Mouse (Mus musculus) adrenal gland, postnatal 4 days (tissue): ENCODE data around the gene Slc25a42. TPM values are rescaled to one million over a fixed set of nuclear protein-coding genes. Genes with fewer than 3 reads are reported as not detected.

Source experiments
- DNase-seq, 2 experiments: peaks; one replicate each; pipeline ENCODE4 v3.0.0; 2021 to 2022; ENCODE audit warnings: low spot score in 2 of 2, mixed read lengths in 2 of 2
- long read RNA-seq, 2 experiments: library from polyadenylated mRNA; stranded (forward); transcript quantifications; one replicate each; pipeline ENCODE4 v2.0.0; 2021
- total RNA-seq, 2 experiments: library from RNA; stranded (reverse); gene quantifications; 2 replicates each; pipeline ENCODE4 v1.2.3; 2021

The Slc25a42 gene
- total RNA-seq: 10 to 100 TPM; 27.8 to 39.2 TPM
- long read RNA-seq, experiment 1, partial matches to known transcripts: 4 of 9 reads
- long read RNA-seq, experiment 1, other reads (novel, unspliced or antisense): 3 of 9 reads
- long read RNA-seq, experiment 2, transcript Slc25a42-202 (8 exons, 3,196 nt): major isoform, 6 of 12 reads
- long read RNA-seq, experiment 2, partial matches to known transcripts: 3 of 12 reads
- long read RNA-seq, experiment 2, other reads (novel, unspliced or antisense): 2 of 12 reads

DNA sequence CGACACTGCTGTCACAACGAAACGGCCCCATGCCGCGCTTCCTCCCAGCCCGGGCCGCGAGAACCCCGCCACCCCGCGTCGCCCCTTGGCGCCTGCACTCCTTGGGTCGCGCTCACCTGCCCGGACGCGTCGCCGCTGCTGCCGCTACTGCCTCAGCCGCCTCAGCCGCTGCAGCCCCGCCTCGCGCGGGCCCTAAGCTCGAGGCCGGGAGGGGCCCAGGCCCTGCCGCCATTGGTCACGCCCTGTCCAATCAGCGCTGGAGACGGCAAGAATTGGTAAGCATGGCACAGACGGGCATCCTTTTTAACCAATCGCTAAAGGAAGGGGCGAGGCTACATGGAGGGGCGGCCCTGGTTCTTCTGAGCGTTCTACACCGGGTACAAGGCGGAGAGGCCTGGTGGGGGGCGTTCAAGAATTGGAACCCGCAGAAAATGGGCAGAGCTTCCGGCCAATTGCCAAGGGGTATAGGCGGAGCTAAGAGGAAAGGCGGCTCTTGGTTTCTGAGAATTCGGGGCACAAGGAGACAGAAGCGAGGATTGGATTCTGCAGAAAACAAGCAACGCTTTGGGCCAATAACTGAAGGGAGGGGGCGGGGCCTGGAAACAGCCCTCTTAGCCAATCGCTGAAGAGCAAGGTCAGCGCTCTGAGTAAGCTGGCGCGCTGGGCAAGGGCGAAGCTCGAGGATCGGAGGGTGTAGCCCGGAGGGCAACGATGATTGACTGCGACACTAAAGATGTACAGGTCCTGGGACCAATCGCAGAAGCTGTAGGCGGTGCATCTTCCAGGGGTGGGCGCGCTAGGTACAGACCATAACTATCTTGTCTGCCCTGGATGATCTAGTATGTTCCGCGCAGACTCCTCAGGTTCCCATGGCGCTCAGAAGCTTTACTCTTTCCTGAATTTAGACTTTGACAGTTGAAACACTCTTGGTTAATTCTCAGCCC lies at the start of gene Slc25a42:
Gene Slc25a42 (minus strand): TSS at position 194 of the 944 bp plus-strand sequence.
- DNase-seq: peak; percentile 80 to 94

DNA sequence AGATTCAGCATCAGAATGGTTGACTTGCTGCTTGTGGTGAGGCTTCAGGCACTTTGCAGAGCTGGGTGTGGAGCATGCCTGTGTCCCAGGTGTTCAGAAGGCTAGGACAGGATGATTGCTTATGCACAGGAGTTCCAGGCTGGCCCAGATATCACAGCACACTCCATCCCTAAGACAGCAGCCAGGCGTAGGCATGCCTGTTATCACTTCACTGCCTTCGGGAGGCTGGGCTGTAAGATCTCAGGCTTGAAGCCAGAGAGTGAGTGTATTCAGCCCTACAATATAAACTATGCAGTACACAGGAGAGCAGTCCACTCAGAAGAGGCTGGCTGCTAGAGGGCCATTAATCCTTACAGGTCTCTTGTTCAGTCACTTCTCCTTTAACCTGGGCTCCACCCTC lies 46.9 kb upstream of the Slc25a42 start:
- DNase-seq: no peak

DNA sequence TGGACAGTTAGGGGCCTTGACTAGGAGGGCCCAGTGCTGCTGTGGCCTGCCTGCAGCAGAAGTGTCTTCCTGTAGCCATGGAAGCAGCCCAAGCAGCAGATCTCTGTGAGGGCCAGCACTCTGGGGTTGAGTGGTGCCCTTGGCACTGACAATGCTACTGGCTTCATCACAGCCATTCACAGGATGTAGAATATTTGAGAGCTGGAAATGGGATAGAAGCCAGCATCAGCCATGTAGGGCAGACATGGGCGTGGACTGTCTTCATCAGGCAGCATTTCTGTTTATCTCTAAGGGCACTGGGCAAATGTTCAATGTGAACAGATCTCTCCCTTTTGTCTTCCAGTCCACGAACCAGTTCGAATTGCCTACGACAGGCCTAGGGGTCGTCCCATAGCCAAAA lies 46.5 kb upstream of the Slc25a42 start:
- no peak for DNase-seq

DNA sequence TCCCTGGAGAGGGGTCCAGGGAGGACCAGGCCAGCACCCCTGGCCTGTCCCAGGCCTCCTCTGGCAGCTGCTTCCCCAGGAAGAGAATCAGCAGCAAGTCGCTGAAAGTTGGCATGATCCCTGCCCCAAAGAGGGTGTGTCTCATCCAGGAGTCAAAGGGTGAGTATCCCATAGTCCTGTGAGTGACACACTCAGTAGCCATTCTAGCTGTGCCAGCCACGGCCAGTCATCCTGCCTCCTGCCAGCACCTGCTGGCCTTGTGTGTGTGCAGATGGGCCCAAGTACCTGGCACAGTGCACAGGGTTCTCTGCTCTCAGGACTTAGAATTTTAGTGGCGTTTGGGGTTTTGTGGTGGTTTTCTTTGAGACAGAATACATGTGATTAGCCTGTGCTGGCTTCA lies 45.4 kb upstream of the Slc25a42 start:
- DNase-seq: no peak

DNA sequence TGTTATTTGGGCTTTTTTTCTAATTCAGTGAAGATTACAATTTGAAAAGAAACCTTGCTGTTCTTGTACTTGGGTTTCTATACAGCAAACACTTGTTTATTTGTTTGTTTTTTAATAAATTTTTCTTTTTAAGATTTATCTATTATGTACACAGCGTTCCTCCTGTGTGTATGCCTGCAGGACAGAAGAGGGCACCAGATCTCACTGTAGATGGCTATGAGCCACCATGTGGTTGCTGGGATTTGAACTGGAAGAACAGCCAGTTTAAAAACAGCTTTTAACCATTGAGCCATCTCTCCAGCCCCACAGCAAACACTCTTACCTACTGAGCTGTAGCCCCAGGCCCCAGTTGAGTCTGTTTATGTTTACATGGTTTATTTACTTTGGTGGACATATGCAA lies 42.5 kb upstream of the Slc25a42 start:
- DNase-seq: no peak

DNA sequence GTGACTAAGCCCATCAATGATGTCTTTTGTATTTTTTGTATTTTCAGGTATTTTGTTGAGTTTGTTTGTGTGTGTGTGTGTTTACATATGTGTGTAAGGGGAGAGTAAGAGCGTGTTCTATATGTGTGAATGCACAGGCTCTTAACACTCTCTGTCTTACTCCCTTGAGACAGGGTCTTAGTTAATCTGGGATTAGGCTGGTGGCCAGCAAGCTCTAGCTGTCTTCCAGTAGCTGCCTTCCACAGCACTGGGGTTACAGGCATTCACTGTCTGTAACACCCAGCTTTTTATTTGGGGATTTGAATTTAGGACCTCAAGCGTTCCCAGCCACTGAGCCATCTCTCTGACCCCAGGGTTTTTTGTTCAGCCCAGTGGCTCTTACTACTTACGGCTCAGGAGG lies 35.7 kb upstream of the Slc25a42 start:
- DNase-seq: no peak

DNA sequence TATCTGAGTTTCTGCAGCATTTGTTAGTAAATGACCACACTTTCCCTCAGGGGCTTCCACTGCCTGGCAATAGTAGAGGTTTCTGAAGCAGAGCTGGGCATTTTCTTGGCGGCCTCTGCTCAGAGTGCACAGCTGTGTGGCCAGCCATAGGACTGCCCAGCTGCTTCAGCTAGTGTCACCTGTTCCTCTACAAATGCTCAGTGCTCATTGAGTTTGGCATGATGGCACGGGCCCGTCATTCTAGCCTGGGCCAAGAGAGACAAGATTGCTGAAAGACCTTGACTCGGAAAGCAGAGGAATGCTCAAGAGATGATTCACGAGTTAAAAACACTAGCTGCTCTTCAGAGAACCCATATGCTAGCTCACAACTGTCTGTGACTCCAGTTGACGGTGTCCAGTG lies 34.5 kb upstream of the Slc25a42 start:
- no peak for DNase-seq

DNA sequence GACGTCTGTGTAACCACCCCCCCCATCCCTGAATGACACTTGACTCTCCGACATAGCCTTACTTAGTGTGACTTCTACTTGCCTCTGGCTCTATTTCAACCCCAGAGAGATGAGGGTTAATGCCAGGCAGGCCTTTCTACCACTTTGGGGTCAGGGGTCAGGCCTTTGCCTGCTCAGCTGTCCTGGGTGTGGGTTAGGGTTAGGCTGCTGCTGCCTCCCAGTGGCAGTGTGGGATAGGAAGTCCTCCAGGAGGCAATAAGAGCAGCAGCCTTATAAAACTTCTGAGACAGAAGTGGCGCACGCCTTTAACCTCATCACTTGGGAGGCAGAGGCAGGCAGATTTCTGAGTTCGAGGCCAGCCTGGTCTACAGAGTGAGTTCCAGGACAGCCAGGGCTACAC lies 28.5 kb upstream of the Slc25a42 start:
- no peak for DNase-seq

DNA sequence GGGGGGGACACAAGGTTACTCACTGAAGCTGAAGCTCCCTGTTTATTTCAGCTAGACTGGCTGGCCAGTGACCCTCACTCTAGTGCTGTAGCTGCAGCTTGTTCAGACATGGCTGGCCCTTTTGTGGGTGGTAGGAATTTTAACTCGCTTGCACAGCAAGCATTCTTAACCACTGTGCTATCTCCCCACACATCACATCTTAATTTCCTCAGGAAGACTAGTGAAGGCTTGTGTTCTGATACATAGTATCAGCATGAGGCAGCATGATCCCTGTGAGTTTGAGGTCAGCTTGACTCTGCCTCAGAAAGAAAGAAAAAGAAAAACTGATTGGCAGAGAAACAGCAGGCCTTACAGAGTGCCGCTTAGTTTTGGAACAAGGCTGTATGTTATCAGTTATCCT lies 25.7 kb upstream of the Slc25a42 start:
- DNase-seq: no peak

DNA sequence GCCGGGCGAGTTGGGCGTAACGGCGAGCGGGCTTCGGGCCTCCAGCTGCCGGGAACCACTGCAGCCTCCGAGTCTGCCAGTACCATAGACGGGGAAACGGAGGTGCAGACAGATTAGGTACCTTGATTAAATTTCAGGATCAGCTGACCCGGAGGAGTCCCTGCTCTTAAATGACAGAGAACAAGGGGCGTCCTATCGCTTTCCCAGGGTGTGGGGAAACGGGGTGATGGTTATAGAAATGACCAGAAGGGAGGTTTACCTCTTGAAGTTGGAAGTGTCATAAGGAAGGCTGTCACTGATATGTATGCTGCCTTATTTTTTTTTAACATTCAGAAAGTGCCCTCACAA lies 22.6 kb upstream of the Slc25a42 start:
- no peak for DNase-seq

DNA sequence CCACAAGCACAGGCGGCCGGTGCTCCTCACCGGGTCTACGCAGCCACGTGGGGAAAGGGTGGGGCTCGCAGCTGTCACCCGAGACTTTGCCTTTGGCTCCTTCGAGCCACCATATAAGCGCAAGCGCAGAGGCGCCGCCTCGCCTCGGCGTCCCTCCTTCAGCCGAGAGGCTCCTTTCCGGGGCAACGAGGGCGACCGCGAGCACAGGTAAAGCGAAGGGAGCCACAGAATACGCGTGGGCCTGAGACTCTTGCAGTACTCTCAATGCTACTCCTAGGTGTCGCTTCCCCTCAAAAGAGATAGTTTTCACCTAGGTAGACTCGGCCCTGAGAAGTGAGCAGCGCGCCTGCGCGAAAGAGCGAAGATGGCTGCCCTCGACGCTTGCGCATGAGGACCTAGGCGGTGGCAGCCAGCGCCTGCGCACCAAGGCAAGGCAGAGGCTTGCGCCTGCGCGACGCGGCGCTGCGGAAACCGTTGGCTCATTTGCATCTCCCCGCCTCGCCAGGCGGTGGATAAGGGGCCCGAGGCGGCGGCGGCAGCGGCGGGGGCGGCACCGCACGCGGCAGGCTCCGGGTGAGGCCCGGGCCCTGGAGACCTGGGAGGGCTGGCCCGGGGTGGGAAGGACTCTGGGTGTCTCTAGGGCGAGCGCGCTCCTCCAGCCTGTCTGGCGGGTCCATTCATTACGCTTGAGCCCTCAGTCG lies 22.1 kb upstream of the Slc25a42 start, which contains the start of the genes Sugp2 and Armc6:
Gene Sugp2 (plus strand): TSS at position 147 of the 701 bp plus-strand sequence.
Gene Armc6 (minus strand): TSS at position 387 of the 701 bp plus-strand sequence.
- DNase-seq: peak; percentile 75 to 90

DNA sequence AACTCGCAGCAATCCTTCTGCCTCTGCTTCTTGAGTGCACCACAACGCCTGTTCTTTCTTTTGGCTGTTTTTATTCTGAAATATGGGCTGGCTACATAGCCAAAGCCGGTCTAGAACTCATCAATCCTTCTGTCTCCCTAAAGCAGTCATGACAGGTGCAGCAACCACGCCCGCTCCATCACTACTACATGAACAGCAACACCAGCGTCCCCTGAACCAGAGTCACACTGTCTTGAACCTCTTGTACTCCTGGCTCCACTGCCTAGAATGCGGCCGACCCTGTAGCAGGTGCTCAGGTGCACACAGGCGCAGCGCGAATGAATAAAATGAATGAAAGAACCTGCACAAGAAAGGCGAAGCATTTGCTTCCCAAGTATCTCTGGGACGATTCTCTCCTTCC lies 21.5 kb upstream of the Slc25a42 start:
- no peak for DNase-seq

DNA sequence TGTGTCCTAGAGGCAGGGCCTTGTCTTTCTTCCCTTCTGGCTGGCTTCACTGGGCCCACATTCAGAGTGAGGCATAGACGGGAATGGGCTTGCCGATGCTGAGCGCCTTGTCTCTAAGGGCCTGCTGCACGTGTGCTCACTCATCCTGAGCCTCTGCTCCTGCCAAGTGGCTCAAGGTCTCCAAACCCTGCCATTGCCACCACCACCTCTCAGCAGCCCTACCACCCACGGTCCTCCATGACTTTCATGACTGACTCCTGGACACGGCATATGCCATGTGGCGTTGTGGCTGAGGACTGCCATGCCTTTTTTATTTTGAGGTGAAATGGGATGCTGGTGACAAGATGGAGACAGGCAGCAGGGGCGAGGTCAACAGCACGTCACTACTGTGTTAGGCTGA lies 18.7 kb upstream of the Slc25a42 start:
- no peak for DNase-seq

DNA sequence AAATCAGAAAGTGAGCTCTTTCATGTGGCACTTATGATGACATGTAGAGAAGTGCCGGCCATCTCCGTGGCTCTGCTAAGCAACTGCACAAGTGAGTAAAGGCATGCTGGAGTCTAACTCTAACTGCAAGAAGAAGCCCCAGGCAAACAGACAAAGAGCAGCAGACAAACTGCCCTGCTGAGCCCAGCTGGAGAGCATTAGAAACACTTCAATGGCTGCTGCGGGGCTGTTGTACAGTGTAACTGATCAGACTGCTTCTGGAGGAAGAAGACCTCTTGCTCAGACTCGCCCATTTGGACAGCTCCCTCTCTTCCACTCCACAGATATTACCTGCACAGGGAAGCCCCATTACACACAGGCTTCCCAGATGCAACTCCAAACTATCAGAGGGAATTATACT lies 15.9 kb upstream of the Slc25a42 start:
- DNase-seq: no peak

DNA sequence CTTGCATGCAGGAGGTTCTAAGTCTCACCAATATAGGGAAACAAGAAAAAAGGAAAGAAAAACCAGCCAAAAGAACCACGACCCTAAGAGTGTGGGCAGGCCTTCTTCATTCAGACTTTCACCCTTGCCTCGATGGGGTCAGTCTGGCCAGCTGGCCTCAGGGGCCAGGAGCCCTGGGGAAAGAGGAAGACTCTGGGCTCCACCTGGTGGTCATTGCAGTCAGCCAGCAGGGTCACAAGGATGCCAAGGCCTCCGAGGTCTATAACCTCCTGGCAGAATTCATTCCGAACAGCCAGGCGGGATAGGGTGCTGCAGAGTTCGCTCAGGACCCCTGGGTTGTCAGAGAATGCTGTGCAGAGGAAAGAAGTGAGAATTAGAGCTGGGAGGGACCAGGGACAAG lies 11.2 kb upstream of the Slc25a42 start:
- no peak for DNase-seq

DNA sequence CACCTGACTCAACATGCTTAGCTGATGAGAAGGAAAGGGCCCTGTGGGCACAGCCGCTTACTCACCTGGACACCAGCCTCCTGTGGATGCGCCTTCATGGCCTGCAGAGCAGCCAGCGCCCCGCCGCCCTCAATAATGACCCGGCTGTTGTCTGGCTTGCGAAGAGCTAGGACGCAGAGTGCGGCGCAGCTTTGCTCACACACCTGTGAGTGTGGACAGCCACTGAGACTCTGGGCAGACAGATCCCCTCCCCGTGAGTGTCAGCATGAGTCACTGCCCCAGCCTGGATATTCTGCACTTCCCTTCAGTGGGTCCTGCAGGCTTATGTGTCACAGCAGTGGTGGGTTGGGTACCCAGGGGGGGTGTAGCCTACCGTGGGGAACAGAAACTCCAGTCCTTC lies 9.9 kb upstream of the Slc25a42 start:
- DNase-seq: no peak

DNA sequence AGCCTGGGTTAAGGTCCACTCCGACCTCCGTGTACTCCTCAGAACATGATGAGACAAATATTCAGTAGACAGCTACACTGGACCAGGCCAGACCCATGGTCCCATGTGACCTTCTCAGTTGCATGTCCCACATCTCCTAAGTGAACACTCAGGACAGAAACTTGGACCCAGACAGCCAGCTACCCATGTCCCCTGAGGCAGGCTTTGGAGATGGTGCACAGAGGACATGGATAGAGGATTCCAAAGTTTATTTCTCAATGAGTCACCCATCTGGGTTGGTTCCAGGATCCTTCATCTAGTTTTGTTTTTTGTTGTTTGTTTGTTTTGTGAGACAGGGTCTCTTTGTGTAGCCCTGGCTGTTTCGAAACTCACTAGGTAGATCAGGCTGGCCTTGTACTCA lies 8.8 kb upstream of the Slc25a42 start:
- DNase-seq: no peak

DNA sequence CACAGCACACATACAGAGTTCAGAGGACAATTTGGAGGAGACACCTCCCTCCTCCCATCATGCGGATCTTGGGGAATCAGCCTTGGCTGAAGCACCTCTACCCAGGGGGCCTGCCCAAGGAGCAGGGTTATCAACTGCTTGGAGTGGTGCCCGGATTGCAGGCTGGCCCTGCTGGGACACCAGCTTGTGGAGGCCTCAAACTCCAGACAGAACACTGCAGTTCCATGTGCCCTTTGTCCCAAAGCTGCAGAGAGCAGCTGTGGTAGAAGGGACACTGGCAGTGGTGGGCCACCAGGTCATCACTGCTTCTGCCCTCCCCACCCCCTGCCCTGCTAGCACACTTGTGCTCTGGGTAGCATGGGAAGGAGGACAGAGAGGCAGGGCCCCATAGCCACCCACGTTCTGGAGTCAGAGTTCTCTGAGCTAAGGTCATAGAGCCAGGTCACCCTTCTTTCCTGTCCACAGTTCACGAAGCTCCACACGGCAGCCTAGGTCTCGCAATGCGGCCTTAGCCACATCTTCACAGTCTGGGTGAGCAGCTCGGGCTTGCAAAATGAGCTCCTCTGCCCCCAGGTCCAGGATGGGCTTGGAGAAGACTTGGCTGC lies 8.2 kb upstream of the Slc25a42 start:
- DNase-seq: peak in 1 of 2 experiments; percentile 37

DNA sequence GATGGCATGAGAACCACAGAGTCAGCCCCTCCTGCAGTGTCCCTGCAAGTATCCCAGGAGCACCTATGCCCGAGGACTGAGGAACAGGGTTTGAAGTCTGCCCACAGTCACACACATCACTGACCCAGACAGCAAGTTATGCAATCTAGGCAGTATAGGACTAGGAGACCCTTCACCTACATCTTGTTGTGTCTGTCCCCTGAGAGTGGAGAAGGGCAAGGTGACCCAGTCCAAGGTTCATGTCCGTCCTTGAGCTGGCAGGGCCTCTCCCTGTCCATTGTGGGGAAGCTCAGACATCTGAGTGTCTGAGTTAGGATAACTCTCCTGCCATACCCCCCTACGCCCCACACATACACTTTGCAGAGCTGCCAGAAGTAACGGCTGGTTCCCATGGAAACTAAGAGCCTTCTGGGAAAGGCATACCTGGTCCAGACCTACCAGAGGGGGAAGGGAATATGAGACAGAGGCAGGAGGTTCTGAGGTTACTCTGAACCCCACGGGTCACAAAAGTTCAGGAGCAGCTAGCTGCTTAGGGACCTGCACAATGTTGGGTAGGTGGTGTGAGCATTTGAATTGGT lies 7.1 kb upstream of the Slc25a42 start:
- DNase-seq: no peak

DNA sequence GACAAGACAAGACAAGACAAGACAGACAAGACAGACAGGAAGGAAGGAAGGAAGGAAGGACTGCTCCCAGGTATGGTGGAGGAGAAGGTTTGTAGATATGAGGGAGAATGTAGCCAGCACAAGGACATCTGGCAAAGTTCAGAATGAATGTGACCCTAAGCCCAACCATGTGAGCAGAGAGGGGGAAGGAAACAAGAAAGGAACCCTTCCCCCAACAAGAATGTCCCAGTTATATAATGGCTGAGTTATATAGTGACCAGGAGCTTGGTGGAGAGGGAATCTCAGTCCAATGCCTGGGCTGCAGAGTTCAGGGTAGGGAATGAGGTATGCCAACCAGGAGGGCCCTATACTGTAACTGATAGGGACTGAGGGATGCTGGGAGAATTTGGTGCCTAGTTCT lies 5.3 kb upstream of the Slc25a42 start:
- DNase-seq: no peak

DNA sequence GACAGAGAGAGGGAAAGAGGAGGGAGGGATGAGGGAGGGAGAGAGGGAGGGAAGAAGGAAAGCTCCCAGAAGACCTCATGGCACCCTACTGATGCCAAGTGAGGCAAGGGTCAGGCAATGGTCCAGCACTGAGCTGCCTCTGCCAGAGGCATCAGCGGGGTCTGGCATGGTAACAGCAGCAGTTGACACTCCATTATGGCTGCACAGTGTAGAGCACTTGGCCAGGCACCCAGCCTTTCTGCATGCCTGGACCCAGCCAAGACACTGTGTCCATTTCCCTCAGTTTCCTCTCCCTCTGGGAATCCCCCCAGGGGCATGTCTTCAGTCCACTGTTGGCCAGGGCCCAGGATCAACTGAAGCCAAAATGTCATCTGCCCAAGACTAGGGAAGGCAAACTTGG lies 4.5 kb upstream of the Slc25a42 start:
- no peak for DNase-seq
